Mouse (Mus musculus): ENCODE results near the gene Stat4. TPM values are rescaled to one million over a fixed set of nuclear protein-coding genes. Genes with fewer than 3 reads are reported as not detected.

Gene Stat4
- 55.4 to 58.6 TPM (median 57.9 TPM) in 4 replicates for total RNA-seq (2023)

DNA sequence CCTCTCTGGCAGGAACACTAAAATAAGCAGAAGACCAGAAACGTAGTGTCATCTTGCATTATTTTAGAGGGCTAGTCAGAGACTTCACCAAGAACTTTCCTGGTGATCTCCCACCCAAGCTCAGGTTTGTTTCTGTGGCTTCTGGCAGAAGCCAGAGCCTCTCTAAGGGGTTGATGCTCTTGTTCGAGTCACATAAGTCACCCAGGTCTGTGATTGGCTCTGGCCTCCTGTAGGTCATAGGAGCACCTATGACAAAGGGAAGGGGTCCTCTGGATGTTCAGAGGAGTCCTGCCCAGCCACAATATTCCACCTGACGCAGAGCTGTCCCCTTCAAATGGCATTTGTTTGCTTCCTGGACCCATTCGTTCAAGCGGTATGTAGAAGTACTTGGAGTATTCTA is at the start of gene Stat4:
Gene Stat4, plus strand, starts transcription at position 301 of the 400 bp plus-strand sequence.

GRCm38 (mm10) chr1:52118860-52119591 is 132.1 kb downstream of the Stat4 start, which contains the start of gene Stat1:
Gene Stat1, plus strand, starts transcription at chr1:52119440.

Other genes starting within 250 kb of the Stat4 start
- 0.75 to 1.7 TPM (median 1.5 TPM) in 3 of 4 replicates, not detected in the other for gene Myo1b, start 71.1 kb upstream of the Stat4 start, total RNA-seq (2023)
- gene Stat1, start 132.3 kb downstream of the Stat4 start, total RNA-seq (2023), result 128 to 149 TPM (median 139 TPM) in 4 replicates
- 256 to 274 TPM (median 261 TPM) in 4 replicates for gene Gls, start 246.1 kb downstream of the Stat4 start, total RNA-seq (2023)

Data from B cell, adult 62 days (primary cell).